Mouse (Mus musculus): ENCODE measurements around the gene Supt5. TPM values are rescaled to one million over a fixed set of nuclear protein-coding genes. Genes with fewer than 3 reads are reported as not detected.

Gene Supt5
- 172 TPM for polyA plus RNA-seq (2017; shearing (Covaris generic))

GRCm38 (mm10) chr7:28338108-28338998 is at the start of gene Supt5:
TSS of gene Supt5 (minus strand) at chr7:28338746.

GRCm38 (mm10) chr7:28380237-28381016 is 41.9 kb upstream of the Supt5 start, which contains the start of gene Zfp36:
TSS of gene Zfp36 (minus strand) at chr7:28380253.

GRCm38 (mm10) chr7:28372251-28373108 is 33.9 kb upstream of the Supt5 start, which contains the start of gene Plekhg2:
TSS of gene Plekhg2 (minus strand) at chr7:28372599.

DNA sequence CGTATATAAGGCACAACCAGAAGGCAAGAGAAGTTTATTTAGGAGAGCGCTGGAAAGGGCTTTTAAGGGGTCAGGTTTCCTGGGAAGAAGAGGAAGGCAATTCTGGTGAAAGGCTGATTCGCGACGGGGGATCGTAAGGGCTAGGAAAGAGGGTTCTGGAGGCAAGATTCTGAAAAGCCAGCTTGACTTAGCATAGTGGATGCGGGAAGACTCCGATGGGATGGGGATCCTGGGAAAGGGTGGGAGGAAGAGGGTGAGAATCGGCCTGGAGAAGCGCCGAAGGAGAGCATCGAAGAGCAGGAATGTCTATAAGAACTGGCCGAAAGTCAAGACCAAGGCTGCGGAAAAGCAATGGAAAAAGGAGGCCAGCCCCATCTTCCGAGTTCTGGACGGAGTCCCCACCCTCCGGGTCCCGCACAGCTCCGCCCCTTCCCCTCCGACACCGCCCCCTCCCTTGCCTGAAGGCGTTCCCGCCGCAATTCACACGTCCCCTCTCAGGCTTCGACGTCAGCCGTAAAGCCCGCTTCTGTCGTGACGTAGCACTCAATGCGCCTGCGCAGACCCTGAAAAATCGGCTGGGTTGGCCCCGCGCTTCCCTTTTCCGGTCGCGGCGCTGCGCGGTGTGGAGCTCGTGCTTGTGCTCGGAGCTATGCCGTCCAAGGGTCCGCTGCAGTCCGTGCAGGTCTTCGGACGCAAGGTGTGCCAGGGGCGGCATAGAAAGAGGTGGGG is 11.8 kb upstream of the Supt5 start, which contains the start of gene Rps16:
Gene Rps16 (plus strand): TSS at position 498 of the 729 bp plus-strand sequence.

GRCm38 (mm10) chr7:28311926-28312543 is 26.5 kb downstream of the Supt5 start, which contains the start of gene Timm50:
TSS of gene Timm50 (minus strand) at chr7:28312072.

DNA sequence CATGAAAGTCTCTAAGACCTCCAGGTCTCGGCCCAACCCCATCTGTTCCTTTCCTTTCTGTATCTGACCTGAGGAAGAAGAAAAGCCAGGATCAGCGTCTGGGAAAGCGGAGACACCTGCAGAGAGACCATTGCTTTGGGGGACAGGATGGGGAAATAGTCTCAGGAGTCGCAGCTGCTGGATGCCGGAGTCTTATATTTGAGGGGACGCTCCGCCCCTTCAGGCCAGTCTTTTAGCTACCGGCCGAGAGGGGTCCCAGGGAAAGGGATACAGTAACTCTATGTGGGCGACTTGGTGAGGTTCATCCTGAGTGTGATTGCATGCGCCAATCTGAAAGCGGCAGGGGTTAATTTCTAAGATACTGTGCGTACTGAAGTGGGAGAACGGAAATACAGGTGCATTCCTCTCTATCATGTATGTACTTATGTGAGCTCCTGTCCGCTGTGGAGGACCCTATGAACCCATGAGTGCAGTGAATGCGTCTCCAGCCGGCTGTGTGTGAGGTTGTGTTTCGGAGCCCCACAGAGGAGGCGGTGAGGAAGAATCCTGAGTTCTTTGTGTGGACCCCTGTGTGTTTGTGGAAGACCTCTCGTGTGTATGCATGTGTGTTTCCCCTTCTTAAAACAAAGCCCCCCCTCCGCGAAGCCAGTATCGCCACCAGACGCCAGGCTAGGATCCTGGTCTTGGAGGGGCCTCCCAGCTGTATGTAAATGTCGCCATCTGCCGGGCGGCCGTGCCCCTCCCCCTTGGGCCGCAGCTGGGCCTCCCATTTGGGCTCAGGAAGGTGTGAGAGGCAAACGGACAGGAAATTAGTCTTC is 36.7 kb downstream of the Supt5 start, which contains the start of gene Dll3:
Gene Dll3 (minus strand): TSS at position 623 of the 818 bp plus-strand sequence.

GRCm38 (mm10) chr7:28290638-28291590 is 47.6 kb downstream of the Supt5 start, which contains the start of gene Selenov:
TSS of gene Selenov (minus strand) at chr7:28291186.

DNA sequence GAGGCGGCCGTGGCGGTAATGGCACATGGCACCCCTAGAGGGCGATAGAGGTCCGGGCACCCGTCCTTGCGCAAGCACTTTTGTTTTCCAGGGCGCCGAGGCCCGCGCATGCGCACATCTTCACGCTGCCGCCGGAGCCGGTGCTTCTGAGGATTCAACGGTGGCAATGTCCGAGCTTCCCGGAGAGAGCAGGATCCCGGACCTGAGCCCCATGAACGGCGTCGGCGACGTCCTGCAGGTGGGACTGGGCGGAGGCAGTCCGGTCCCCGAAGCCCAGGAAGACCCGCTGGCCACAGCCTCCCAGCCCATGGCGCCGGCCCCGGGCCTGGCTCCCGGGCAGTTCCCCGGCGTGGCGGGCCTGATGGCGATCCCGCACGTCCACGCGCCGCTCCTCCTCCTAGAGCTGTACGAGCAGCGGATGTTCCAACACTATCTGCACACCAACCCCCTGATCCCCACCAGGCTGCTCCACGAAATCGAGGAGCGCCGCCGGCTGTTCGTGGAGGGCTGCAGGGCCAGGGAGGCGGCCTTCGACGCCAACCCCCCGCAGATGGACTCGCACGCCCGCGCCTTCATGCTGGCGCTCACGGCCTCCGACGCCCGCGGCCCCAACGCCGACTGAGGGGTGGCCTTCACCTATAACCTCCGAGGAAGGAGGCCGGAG is 60.8 kb downstream of the Supt5 start, which contains the start of gene Eid2b:
Gene Eid2b (plus strand): TSS at position 125 of the 664 bp plus-strand sequence.

GRCm38 (mm10) chr7:28267129-28268041 is 71.2 kb downstream of the Supt5 start, which contains the start of gene Eid2:
TSS of gene Eid2 (plus strand) at chr7:28267881.

Other genes starting within 250 kb of the Supt5 start
- 0.10 TPM for gene 9530053A07Rik, start 209.3 kb downstream of the Supt5 start, polyA plus RNA-seq (2017; shearing (Covaris generic))
- gene Fbl, start 169.0 kb downstream of the Supt5 start, polyA plus RNA-seq (2017; shearing (Covaris generic)): 180 TPM
- gene Dyrk1b, start 159.3 kb downstream of the Supt5 start, polyA plus RNA-seq (2017; shearing (Covaris generic)): 10.2 TPM
- gene Eid2, start 70.9 kb downstream of the Supt5 start, polyA plus RNA-seq (2017; shearing (Covaris generic)): 13.7 TPM
- gene Eid2b, start 61.0 kb downstream of the Supt5 start, polyA plus RNA-seq (2017; shearing (Covaris generic)): 0.79 TPM
- gene Selenov, start 47.6 kb downstream of the Supt5 start, polyA plus RNA-seq (2017; shearing (Covaris generic)): 0.40 TPM
- gene Dll3, start 36.5 kb downstream of the Supt5 start, polyA plus RNA-seq (2017; shearing (Covaris generic)): not detected
- gene Timm50, start 26.7 kb downstream of the Supt5 start, polyA plus RNA-seq (2017; shearing (Covaris generic)): 51.7 TPM
- gene Rps16, start 11.9 kb upstream of the Supt5 start, polyA plus RNA-seq (2017; shearing (Covaris generic)): 871 TPM
- gene Plekhg2, start 33.9 kb upstream of the Supt5 start, polyA plus RNA-seq (2017; shearing (Covaris generic)): 21.7 TPM
- 606 TPM for gene Zfp36, start 41.5 kb upstream of the Supt5 start, polyA plus RNA-seq (2017; shearing (Covaris generic))
- 20.2 TPM for gene Med29, start 54.0 kb upstream of the Supt5 start, polyA plus RNA-seq (2017; shearing (Covaris generic))
- 160 TPM for gene Paf1, start 54.2 kb upstream of the Supt5 start, polyA plus RNA-seq (2017; shearing (Covaris generic))
- gene Gmfg, start 98.7 kb upstream of the Supt5 start, polyA plus RNA-seq (2017; shearing (Covaris generic)): 550 TPM
- 0.88 TPM for gene Lrfn1, start 113.2 kb upstream of the Supt5 start, polyA plus RNA-seq (2017; shearing (Covaris generic))
- not detected for gene Ifnl2, start 171.7 kb upstream of the Supt5 start, polyA plus RNA-seq (2017; shearing (Covaris generic))
- gene Ifnl3, start 184.1 kb upstream of the Supt5 start, polyA plus RNA-seq (2017; shearing (Covaris generic)): not detected
- not detected for gene Sycn, start 202.1 kb upstream of the Supt5 start, polyA plus RNA-seq (2017; shearing (Covaris generic))
- gene Nccrp1, start 208.5 kb upstream of the Supt5 start, polyA plus RNA-seq (2017; shearing (Covaris generic)): 4.0 TPM